Mouse (Mus musculus): ENCODE results near the gene Foxp1. TPM values are rescaled to one million over a fixed set of nuclear protein-coding genes. Genes with fewer than 3 reads are reported as not detected.

Foxp1 gene
- polyA plus RNA-seq, 1 experiment from 2014 or later = 38.0 TPM

- Histone ChIP-seq H3K9ac (ENCODE audit: low read depth, low read length) (no peak overlapping the region), H3K27me3 (ENCODE audit: insufficient read depth, low read length) (no peaks in the 10 kb centered on the region), H3K9me3 (replicated peaks; ENCODE audit: low read length) (no peaks in the 10 kb centered on the region), H3K4me1 (replicated peaks; ENCODE audit: insufficient read depth, low read length) (no peaks in the 10 kb centered on the region), H3K4me3 (replicated peaks; ENCODE audit: low read depth, low read length) (no peak overlapping the region), H3K4me2 (ENCODE audit: low read length) (no peak overlapping the region), H3K36me3 (ENCODE audit: insufficient read depth, low read length) (no peaks in the 10 kb centered on the region), H3K27ac (no peak overlapping the region)
- WGBS = 75% methylated on average over 4 of the region's 4 CpGs
- ATAC-seq (replicated peaks; ENCODE audit: low FRiP score, low read depth) (no peak), DNase-seq (ENCODE audit: low spot score) (no peak)
- TF ChIP-seq CTCF (IDR thresholded peaks at IDR 0.05; ENCODE audit: low read depth) = no peak
These were observed 414.1 kb downstream of the Foxp1 start for GRCm38 (mm10) chr6:99108417-99108816.

DNA sequence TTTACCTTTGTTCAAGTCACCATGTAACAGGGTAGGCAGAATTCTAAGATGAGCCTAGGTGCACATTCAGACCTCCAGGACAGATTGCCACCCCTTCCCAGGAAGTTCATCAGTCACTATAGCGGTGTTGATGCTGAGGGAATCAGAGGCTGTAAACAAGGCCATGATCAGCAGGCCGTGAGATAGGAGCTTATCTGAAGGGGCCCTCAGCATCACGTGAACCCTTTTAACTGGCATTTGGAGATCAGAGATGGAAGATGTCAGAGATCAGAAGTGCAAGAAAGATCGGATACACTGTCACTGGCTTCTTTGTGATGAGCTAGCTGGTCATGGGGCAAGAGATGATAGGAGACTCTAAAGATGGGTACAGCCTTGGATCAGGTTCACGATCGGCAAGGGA, 414.8 kb downstream of the Foxp1 start:
- no peak for ATAC-seq (replicated peaks; ENCODE audit: low FRiP score, low read depth)

GRCm38 (mm10) chr6:99107081-99107482, 415.4 kb downstream of the Foxp1 start:
- Histone ChIP-seq H3K27me3 (ENCODE audit: insufficient read depth, low read length) (no peaks in the 10 kb centered on the region), H3K36me3 (ENCODE audit: insufficient read depth, low read length) (no peaks in the 10 kb centered on the region), H3K4me3 (replicated peaks; ENCODE audit: low read depth, low read length) (no peak overlapping the region), H3K27ac (no peak overlapping the region), H3K9me3 (replicated peaks; ENCODE audit: low read length) (no peaks in the 10 kb centered on the region), H3K9ac (ENCODE audit: low read depth, low read length) (no peak overlapping the region), H3K4me2 (ENCODE audit: low read length) (no peak overlapping the region), H3K4me1 (replicated peaks; ENCODE audit: insufficient read depth, low read length) (no peaks in the 10 kb centered on the region)
- ATAC-seq (replicated peaks; ENCODE audit: low FRiP score, low read depth) (no peak), DNase-seq (ENCODE audit: low spot score) (no peak)
- TF ChIP-seq CTCF (IDR thresholded peaks at IDR 0.05; ENCODE audit: low read depth) = no peak
- 32% methylated on average over 6 of the region's 6 CpGs for WGBS

More for the DNA sequence above, 414.8 kb downstream of the Foxp1 start:
- no peak for TF ChIP-seq CTCF (IDR thresholded peaks at IDR 0.05; ENCODE audit: low read depth)
- H3K4me2 ChIP-seq (ENCODE audit: low read length) = no peak overlapping the region
- H3K27ac ChIP-seq = no peak overlapping the region
- H3K27me3 ChIP-seq (ENCODE audit: insufficient read depth, low read length) = no peaks in the 10 kb centered on the region
- no peak overlapping the region for H3K9ac ChIP-seq (ENCODE audit: low read depth, low read length)
- no peak overlapping the region for H3K4me3 ChIP-seq (replicated peaks; ENCODE audit: low read depth, low read length)
- H3K4me1 ChIP-seq (replicated peaks; ENCODE audit: insufficient read depth, low read length) = no peaks in the 10 kb centered on the region
- no peak for DNase-seq (ENCODE audit: low spot score)
- no peaks in the 10 kb centered on the region for H3K36me3 ChIP-seq (ENCODE audit: insufficient read depth, low read length)
- H3K9me3 ChIP-seq (replicated peaks; ENCODE audit: low read length) = no peaks in the 10 kb centered on the region
- 80% methylated on average over 6 of the region's 6 CpGs for WGBS

- TF ChIP-seq CTCF (IDR thresholded peaks at IDR 0.05; ENCODE audit: low read depth) = no peak
- DNase-seq (ENCODE audit: low spot score) (no peak), ATAC-seq (replicated peaks; ENCODE audit: low FRiP score, low read depth) (no peak)
- Histone ChIP-seq H3K27ac (no peak overlapping the region), H3K4me1 (replicated peaks; ENCODE audit: insufficient read depth, low read length) (no peaks in the 10 kb centered on the region), H3K36me3 (ENCODE audit: insufficient read depth, low read length) (no peaks in the 10 kb centered on the region), H3K9me3 (replicated peaks; ENCODE audit: low read length) (no peaks in the 10 kb centered on the region), H3K4me2 (ENCODE audit: low read length) (no peak overlapping the region), H3K27me3 (ENCODE audit: insufficient read depth, low read length) (no peaks in the 10 kb centered on the region), H3K4me3 (replicated peaks; ENCODE audit: low read depth, low read length) (no peak overlapping the region), H3K9ac (ENCODE audit: low read depth, low read length) (no peak overlapping the region)
- 79% methylated on average over 4 of the region's 4 CpGs for WGBS
These were observed 416.5 kb downstream of the Foxp1 start for GRCm38 (mm10) chr6:99105979-99106378.

DNA sequence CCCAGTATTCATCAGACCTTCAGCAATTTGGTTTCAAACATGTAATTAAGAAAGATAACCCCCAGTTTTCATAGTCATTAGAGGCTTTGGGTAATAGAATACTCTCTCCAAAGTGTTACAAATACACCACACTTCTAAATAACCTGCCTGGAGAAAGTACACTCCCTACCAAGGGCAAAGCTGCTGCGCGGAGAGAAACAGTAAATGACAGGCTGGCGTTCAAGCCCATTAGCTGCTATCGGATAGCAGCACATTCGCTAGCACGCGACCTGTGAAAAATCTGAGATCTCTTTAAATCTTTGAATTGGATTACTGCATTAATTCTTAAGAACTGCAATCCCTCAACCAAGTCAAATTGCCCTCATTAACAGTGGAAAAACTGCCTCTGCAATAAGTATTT, 418.1 kb downstream of the Foxp1 start:
- no peak overlapping the region for H3K9ac ChIP-seq (ENCODE audit: low read depth, low read length)
- no peak overlapping the region for H3K4me3 ChIP-seq (replicated peaks; ENCODE audit: low read depth, low read length)
- 54% methylated on average over 7 of the region's 7 CpGs for WGBS
- ATAC-seq (replicated peaks; ENCODE audit: low FRiP score, low read depth) (no peak), DNase-seq (ENCODE audit: low spot score) (peak; percentile 61)
- H3K36me3 ChIP-seq (ENCODE audit: insufficient read depth, low read length) = no peaks in the 10 kb centered on the region
- TF ChIP-seq CTCF (IDR thresholded peaks at IDR 0.05; ENCODE audit: low read depth) = no peak
- no peaks in the 10 kb centered on the region; the same call in 1 of the 2 replicates for H3K4me1 ChIP-seq (replicated peaks; ENCODE audit: insufficient read depth, low read length)
- no peak overlapping the region for H3K4me2 ChIP-seq (ENCODE audit: low read length)
- H3K27ac ChIP-seq = no peak overlapping the region
- no peaks in the 10 kb centered on the region for H3K9me3 ChIP-seq (replicated peaks; ENCODE audit: low read length)
- H3K27me3 ChIP-seq (ENCODE audit: insufficient read depth, low read length) = no peaks in the 10 kb centered on the region

GRCm38 (mm10) chr6:99103911-99104310, 418.6 kb downstream of the Foxp1 start:
- Histone ChIP-seq H3K27me3 (ENCODE audit: insufficient read depth, low read length) (no peaks in the 10 kb centered on the region), H3K9ac (ENCODE audit: low read depth, low read length) (no peak overlapping the region), H3K9me3 (replicated peaks; ENCODE audit: low read length) (no peaks in the 10 kb centered on the region), H3K36me3 (ENCODE audit: insufficient read depth, low read length) (no peaks in the 10 kb centered on the region), H3K4me3 (replicated peaks; ENCODE audit: low read depth, low read length) (no peak overlapping the region), H3K4me2 (ENCODE audit: low read length) (no peak overlapping the region), H3K27ac (no peak overlapping the region), H3K4me1 (replicated peaks; ENCODE audit: insufficient read depth, low read length) (no peaks in the 10 kb centered on the region; the same call in 1 of the 2 replicates)
- TF ChIP-seq CTCF (IDR thresholded peaks at IDR 0.05; ENCODE audit: low read depth) = no peak
- 55% methylated on average over 3 of the region's 3 CpGs for WGBS
- ATAC-seq (replicated peaks; ENCODE audit: low FRiP score, low read depth) (no peak), DNase-seq (ENCODE audit: low spot score) (no peak)

GRCm38 (mm10) chr6:99101489-99101908, 421.0 kb downstream of the Foxp1 start:
- no peaks in the 10 kb centered on the region; the same call in 1 of the 2 replicates for H3K4me1 ChIP-seq (replicated peaks; ENCODE audit: insufficient read depth, low read length)
- no peaks in the 10 kb centered on the region for H3K36me3 ChIP-seq (ENCODE audit: insufficient read depth, low read length)
- H3K4me3 ChIP-seq (replicated peaks; ENCODE audit: low read depth, low read length) = no peak overlapping the region
- peak overlapping the region; percentile 46 for H3K4me2 ChIP-seq (ENCODE audit: low read length)
- no peaks in the 10 kb centered on the region for H3K9me3 ChIP-seq (replicated peaks; ENCODE audit: low read length)
- H3K9ac ChIP-seq (ENCODE audit: low read depth, low read length) = no peak overlapping the region
- no peaks in the 10 kb centered on the region for H3K27me3 ChIP-seq (ENCODE audit: insufficient read depth, low read length)
- no peak for TF ChIP-seq CTCF (IDR thresholded peaks at IDR 0.05; ENCODE audit: low read depth)
- H3K27ac ChIP-seq = peak overlapping the region; percentile 71
- WGBS = 17% methylated on average over 6 of the region's 6 CpGs
- DNase-seq (ENCODE audit: low spot score) = peak; percentile 69
- ATAC-seq (replicated peaks; ENCODE audit: low FRiP score, low read depth) = no peak
